26 mouse cellular contexts compared by ENCODE assay signal in the genomic region with DNA sequence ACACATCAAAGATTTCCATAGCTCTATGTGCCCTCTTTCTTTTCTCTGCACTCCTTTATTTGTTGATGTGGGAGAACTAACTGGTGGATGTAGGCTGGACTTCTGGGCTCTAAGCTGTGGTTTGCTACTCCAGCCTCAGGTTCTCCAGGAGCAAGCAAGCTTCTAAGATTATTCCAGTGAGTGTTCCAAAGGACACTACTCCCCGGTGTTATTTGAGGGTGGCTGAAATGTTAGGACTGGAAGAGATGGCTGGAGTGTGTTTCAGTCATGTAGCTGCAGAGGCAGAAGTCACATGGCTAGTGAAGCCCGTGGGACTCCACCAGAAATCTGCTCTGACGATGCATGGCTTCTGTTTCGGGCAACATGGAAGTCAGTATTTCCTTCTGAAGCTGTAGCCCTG. TPM values are rescaled to one million over a fixed set of nuclear protein-coding genes. Genes with fewer than 3 reads are reported as not detected.
DNase-seq lines count a peak whose midpoint lies in the region; ATAC-seq lines count a peak whose summit lies in the region.
"Had no signal": no experiment of that assay in that cellular context is flagged by ENCODE, and none has a peak within 500 bp of the region (broad histone marks: within the 10 kb centered on the region; RNA-seq: fewer than 3 reads in every experiment).

No protein-coding gene starts in this region.

- WGBS in limb, embryonic 13.5 days: 64% methylated on average over 4 of the region's 4 CpGs
- 87% methylated on average over 4 of the region's 4 CpGs for WGBS in limb, embryonic 10.5 days
- WGBS in embryonic facial prominence, embryonic 13.5 days: 73% methylated on average over 4 of the region's 4 CpGs

- H3K9ac ChIP-seq in limb, embryonic 13.5 days: peak overlapping the region; percentile 26; the same call in 1 of the 2 replicates
- no peak overlapping the region for H3K9ac ChIP-seq in embryonic facial prominence, embryonic 13.5 days
- H3K9ac ChIP-seq: forebrain, embryonic 12.5 days; neural tube, embryonic 12.5 days had no signal

- no peaks in the 10 kb centered on the region for H3K27me3 ChIP-seq in limb, embryonic 13.5 days
- no peaks in the 10 kb centered on the region for H3K27me3 ChIP-seq in limb, embryonic 10.5 days (ENCODE audit: low read depth, poor library complexity, severe bottlenecking)
- H3K27me3 ChIP-seq in embryonic facial prominence, embryonic 13.5 days: no peaks in the 10 kb centered on the region
- H3K27me3 ChIP-seq in splenic B cell, adult 2 months (ENCODE audit: control insufficient read depth, insufficient read depth, low read length, poor library complexity, severe bottlenecking): no peaks in the 10 kb centered on the region
- H3K27me3 ChIP-seq: forebrain, embryonic 12.5 days; neural tube, embryonic 12.5 days; Patski had no signal

- no peaks in the 10 kb centered on the region for H3K36me3 ChIP-seq in limb, embryonic 13.5 days
- H3K36me3 ChIP-seq in limb, embryonic 10.5 days: no peaks in the 10 kb centered on the region
- H3K36me3 ChIP-seq in embryonic facial prominence, embryonic 13.5 days: no peaks in the 10 kb centered on the region
- no peaks in the 10 kb centered on the region for H3K36me3 ChIP-seq in splenic B cell, adult 2 months (ENCODE audit: control insufficient read depth, insufficient read depth, low read length, poor library complexity, severe bottlenecking)
- H3K36me3 ChIP-seq: forebrain, embryonic 12.5 days; neural tube, embryonic 12.5 days had no signal

- peaks cover 26% of the 10 kb centered on the region for H3K4me1 ChIP-seq in limb, embryonic 13.5 days
- peaks cover 34% of the 10 kb centered on the region for H3K4me1 ChIP-seq in limb, embryonic 10.5 days
- H3K4me1 ChIP-seq in embryonic facial prominence, embryonic 13.5 days: peaks cover 29% of the 10 kb centered on the region

- no peak for ATAC-seq in limb, embryonic 13.5 days (ENCODE audit: low FRiP score, low read depth)
- no peak for ATAC-seq in embryonic facial prominence, embryonic 13.5 days (ENCODE audit: insufficient number of reproducible peaks, insufficient read depth, low FRiP score, low TSS enrichment, low read depth)
- ATAC-seq: hindbrain, postnatal 0 days; intestine, embryonic 16.5 days; Patski had no signal

- no peak overlapping the region for H3K4me2 ChIP-seq in limb, embryonic 13.5 days (replicated peaks)
- H3K4me2 ChIP-seq in embryonic facial prominence, embryonic 13.5 days: peak overlapping the region; percentile 3; the same call in 1 of the 2 replicates
- H3K4me2 ChIP-seq: forebrain, embryonic 12.5 days; heart, embryonic 11.5 days; midbrain, embryonic 11.5 days; neural tube, embryonic 12.5 days had no signal

- H3K4me3 ChIP-seq in limb, embryonic 13.5 days: no peak overlapping the region
- H3K4me3 ChIP-seq in limb, embryonic 10.5 days: no peak overlapping the region
- no peak overlapping the region for H3K4me3 ChIP-seq in embryonic facial prominence, embryonic 13.5 days
- H3K4me3 ChIP-seq: erythroblast, embryonic 14.5 days; forebrain, embryonic 12.5 days; neural tube, embryonic 12.5 days had no signal

- no peak overlapping the region for H3K27ac ChIP-seq in limb, embryonic 13.5 days
- no peak overlapping the region for H3K27ac ChIP-seq in limb, embryonic 10.5 days
- H3K27ac ChIP-seq in embryonic facial prominence, embryonic 13.5 days: no peak overlapping the region
- H3K27ac ChIP-seq: forebrain, embryonic 12.5 days; hindbrain, postnatal 0 days; neural tube, embryonic 12.5 days; stomach, postnatal 0 days had no signal

- DNase-seq in heart, adult 11 months: peak; percentile 31
- no peak for DNase-seq in heart, adult 9 months (ENCODE audit: low spot score in 2 of 2)
- DNase-seq in limb, embryonic 10.5 days (ENCODE audit: low spot score): no peak
- DNase-seq in splenic B cell, adult 2 months (ENCODE audit: low read depth, low spot score): peak; percentile 23
- DNase-seq in cerebellum, postnatal 14 days: no peak
- DNase-seq in gastrocnemius, postnatal 25 days: no peak
- DNase-seq: adrenal gland, adult 2 months; cerebellum, adult 11 months; cerebellum, adult 9-11 months; gastrocnemius, postnatal 36 days; heart, postnatal 14 days; kidney, postnatal 10 days; lung, adult 2 months; lung, postnatal 14 days; right cerebral cortex, postnatal 4 days had no signal

- no peaks in the 10 kb centered on the region for H3K9me3 ChIP-seq in limb, embryonic 13.5 days
- no peaks in the 10 kb centered on the region for H3K9me3 ChIP-seq in limb, embryonic 10.5 days (replicated peaks)
- no peaks in the 10 kb centered on the region for H3K9me3 ChIP-seq in embryonic facial prominence, embryonic 13.5 days
- H3K9me3 ChIP-seq: forebrain, embryonic 12.5 days; neural tube, embryonic 12.5 days had no signal

RNA-seq across cellular contexts. Expression of a gene that starts 2.3 kb away (rescaled TPM):
- polyA plus RNA-seq in limb, embryonic 13.5 days (2015; fragmentation: Nextera tagmentation; extraction: Ambion mirVana): 32.2 and 33.4 TPM in 2 replicates
- 30.5 and 32.4 TPM in 2 replicates for polyA plus RNA-seq in limb, embryonic 10.5 days (2016; fragmentation: Nextera tagmentation; extraction: Ambion mirVana)
- polyA plus RNA-seq in embryonic facial prominence, embryonic 13.5 days (2015; fragmentation: Nextera tagmentation; extraction: Ambion mirVana): 34.1 and 34.5 TPM in 2 replicates
- 10 to 100 TPM; 29.9 to 33.9 TPM for total RNA-seq in gastrocnemius, postnatal 25 days (2021)

Comparison
In these comparisons a context has a peak if more than half of its experiments do, and no peak if none do; other contexts are left out.
1. DNase-seq: peak in heart, adult 11 months (single experiment) and splenic B cell, adult 2 months (single experiment); none in heart, adult 9 months (0 of 2), limb, embryonic 10.5 days (single experiment), cerebellum, postnatal 14 days (0 of 2) and gastrocnemius, postnatal 25 days (single experiment).